Mouse (Mus musculus): ENCODE measurements around the gene Ltbp1.

Ltbp1 gene

GRCm38 (mm10) chr17:75353323-75353722 lies 348.0 kb downstream of the Ltbp1 start:
- no peak for DNase-seq (ENCODE audit: low spot score in 2 of 2)

- no peak for DNase-seq (ENCODE audit: low spot score in 2 of 2)
Observed at GRCm38 (mm10) chr17:75355431-75355830, 350.1 kb downstream of the Ltbp1 start.

GRCm38 (mm10) chr17:75360111-75360510 lies 354.7 kb downstream of the Ltbp1 start:
- DNase-seq (ENCODE audit: low spot score in 2 of 2), result no peak

- DNase-seq (ENCODE audit: low spot score in 2 of 2), result no peak
Observed at GRCm38 (mm10) chr17:75366332-75366731, 361.0 kb downstream of the Ltbp1 start.

- no peak for DNase-seq (ENCODE audit: low spot score in 2 of 2)
Observed at GRCm38 (mm10) chr17:75367486-75368155, 362.3 kb downstream of the Ltbp1 start.

GRCm38 (mm10) chr17:75368580-75368979 lies 363.2 kb downstream of the Ltbp1 start:
- DNase-seq (ENCODE audit: low spot score in 2 of 2), result no peak

- DNase-seq (ENCODE audit: low spot score in 2 of 2), result no peak
Observed at GRCm38 (mm10) chr17:75369351-75369750, 364.0 kb downstream of the Ltbp1 start.

GRCm38 (mm10) chr17:75370120-75370519 lies 364.8 kb downstream of the Ltbp1 start:
- no peak for DNase-seq (ENCODE audit: low spot score in 2 of 2)

- DNase-seq (ENCODE audit: low spot score in 2 of 2), result no peak
Observed at GRCm38 (mm10) chr17:75371650-75372049, 366.3 kb downstream of the Ltbp1 start.

GRCm38 (mm10) chr17:75372371-75372770 lies 367.0 kb downstream of the Ltbp1 start:
- no peak for DNase-seq (ENCODE audit: low spot score in 2 of 2)

GRCm38 (mm10) chr17:75374287-75375024 lies 369.1 kb downstream of the Ltbp1 start:
- DNase-seq (ENCODE audit: low spot score in 2 of 2), result no peak

- no peak for DNase-seq (ENCODE audit: low spot score in 2 of 2)
Observed at GRCm38 (mm10) chr17:75378256-75378871, 373.0 kb downstream of the Ltbp1 start.

GRCm38 (mm10) chr17:75380167-75380566 lies 374.8 kb downstream of the Ltbp1 start:
- DNase-seq (ENCODE audit: low spot score in 2 of 2), result no peak

GRCm38 (mm10) chr17:75388402-75388801 lies 383.0 kb downstream of the Ltbp1 start:
- DNase-seq (ENCODE audit: low spot score in 2 of 2), result no peak

GRCm38 (mm10) chr17:75390142-75390541 lies 384.8 kb downstream of the Ltbp1 start:
- no peak for DNase-seq (ENCODE audit: low spot score in 2 of 2)

- no peak for DNase-seq (ENCODE audit: low spot score in 2 of 2)
Observed at GRCm38 (mm10) chr17:75391429-75392192, 386.2 kb downstream of the Ltbp1 start.

- DNase-seq (ENCODE audit: low spot score in 2 of 2), result peak in 1 of 2 experiments; percentile 4
Observed at GRCm38 (mm10) chr17:75406405-75406804, 401.0 kb downstream of the Ltbp1 start.

- no peak for DNase-seq (ENCODE audit: low spot score in 2 of 2)
Observed at GRCm38 (mm10) chr17:75416861-75417260, 411.5 kb downstream of the Ltbp1 start.

GRCm38 (mm10) chr17:75434152-75434551 lies 428.8 kb downstream of the Ltbp1 start:
- no peak for DNase-seq (ENCODE audit: low spot score in 2 of 2)

- no peak for DNase-seq (ENCODE audit: low spot score in 2 of 2)
Observed at GRCm38 (mm10) chr17:75434871-75435270, 429.5 kb downstream of the Ltbp1 start.

- no peak for DNase-seq (ENCODE audit: low spot score in 2 of 2)
Observed at GRCm38 (mm10) chr17:75435599-75435998, 430.2 kb downstream of the Ltbp1 start, which contains the start of gene Rasgrp3. Gene Rasgrp3 (plus strand): TSS chr17:75435896.

- no peak for DNase-seq (ENCODE audit: low spot score in 2 of 2)
Observed at GRCm38 (mm10) chr17:75436095-75436494, 430.7 kb downstream of the Ltbp1 start.

All from right cerebral cortex, postnatal 36 days (tissue).